ENCODE assay signal across 10 mouse cellular contexts in genomic region chr19:4149283-4149682, GRCm38 (mm10). TPM values are rescaled to one million over a fixed set of nuclear protein-coding genes. Genes with fewer than 3 reads are reported as not detected.
DNase-seq lines count a peak whose midpoint lies in the region; ATAC-seq and TF ChIP-seq lines count a peak whose summit lies in the region.
"Had no signal": no experiment of that assay in that cellular context is flagged by ENCODE, and none has a peak within 500 bp of the region (broad histone marks: within the 10 kb centered on the region; RNA-seq: fewer than 3 reads in every experiment).

No protein-coding gene starts in this region.

- WGBS in embryonic facial prominence, embryonic 12.5 days, result 90% methylated on average over 11 of the region's 11 CpGs
- 91% methylated on average over 11 of the region's 11 CpGs for WGBS in hindbrain, embryonic 16.5 days
- WGBS in midbrain, embryonic 16.5 days, result 89% methylated on average over 11 of the region's 11 CpGs

- peak overlapping the region; percentile 89; the same call in 1 of the 2 replicates for H3K27ac ChIP-seq in left cerebral cortex, adult 2 months
- H3K27ac ChIP-seq in embryonic facial prominence, embryonic 12.5 days, result no peak overlapping the region
- no peak overlapping the region for H3K27ac ChIP-seq in hindbrain, embryonic 16.5 days (ENCODE audit: low read depth, low read length)
- H3K27ac ChIP-seq in midbrain, embryonic 16.5 days (ENCODE audit: low read length), result no peak overlapping the region

- peaks cover 17% of the 10 kb centered on the region for H3K4me1 ChIP-seq in embryonic facial prominence, embryonic 12.5 days
- peaks cover 20% of the 10 kb centered on the region for H3K4me1 ChIP-seq in hindbrain, embryonic 16.5 days (ENCODE audit: control insufficient read depth, insufficient read depth, low read depth, low read length)
- peaks cover 15% of the 10 kb centered on the region for H3K4me1 ChIP-seq in midbrain, embryonic 16.5 days (ENCODE audit: control insufficient read depth, insufficient read depth, low read length)

- peak overlapping the region; percentile 75 for H3K4me2 ChIP-seq in embryonic facial prominence, embryonic 12.5 days (replicated peaks)
- peak overlapping the region; percentile 76 for H3K4me2 ChIP-seq in hindbrain, embryonic 16.5 days (ENCODE audit: low read length)
- peak overlapping the region; percentile 96 for H3K4me2 ChIP-seq in midbrain, embryonic 16.5 days (ENCODE audit: low read length)

- no peak for TF ChIP-seq CTCF in left cerebral cortex, adult 2 months (IDR thresholded peaks at IDR 0.05)

- intact Hi-C loops in left cerebral cortex, adult 2 months (cut with DNase I), result no loop called here

- H3K27me3 ChIP-seq in embryonic facial prominence, embryonic 12.5 days, result no peaks in the 10 kb centered on the region
- no peaks in the 10 kb centered on the region for H3K27me3 ChIP-seq in hindbrain, embryonic 16.5 days (replicated peaks; ENCODE audit: control insufficient read depth, insufficient read depth, low read length)
- H3K27me3 ChIP-seq in midbrain, embryonic 16.5 days (ENCODE audit: control insufficient read depth, insufficient read depth, low read depth, low read length), result no peaks in the 10 kb centered on the region

- H3K9ac ChIP-seq in embryonic facial prominence, embryonic 12.5 days, result peak overlapping the region; percentile 82
- H3K9ac ChIP-seq in hindbrain, embryonic 16.5 days (ENCODE audit: low read depth, low read length), result peak overlapping the region; percentile 94
- H3K9ac ChIP-seq in midbrain, embryonic 16.5 days (ENCODE audit: low read depth, low read length), result peak overlapping the region; percentile 96

- peak overlapping the region; percentile 60 for H3K4me3 ChIP-seq in left cerebral cortex, adult 2 months
- H3K4me3 ChIP-seq in embryonic facial prominence, embryonic 12.5 days, result peak overlapping the region; percentile 86
- H3K4me3 ChIP-seq in hindbrain, embryonic 16.5 days (ENCODE audit: low read length), result peak overlapping the region; percentile 90
- H3K4me3 ChIP-seq in midbrain, embryonic 16.5 days (ENCODE audit: low read depth, low read length), result peak overlapping the region; percentile 92

- no peak for ATAC-seq in embryonic facial prominence, embryonic 12.5 days (ENCODE audit: insufficient number of reproducible peaks, insufficient read depth, low FRiP score, low TSS enrichment)
- ATAC-seq in hindbrain, embryonic 16.5 days, result no peak
- no peak for ATAC-seq in midbrain, embryonic 16.5 days

- H3K36me3 ChIP-seq in embryonic facial prominence, embryonic 12.5 days, result peaks cover 33% of the 10 kb centered on the region
- peaks cover 9% of the 10 kb centered on the region for H3K36me3 ChIP-seq in hindbrain, embryonic 16.5 days (ENCODE audit: control insufficient read depth, insufficient read depth, low read length)
- peaks cover 2% of the 10 kb centered on the region; the same call in 1 of the 2 replicates for H3K36me3 ChIP-seq in midbrain, embryonic 16.5 days (ENCODE audit: control insufficient read depth, insufficient read depth, low read length)

- H3K9me3 ChIP-seq in embryonic facial prominence, embryonic 12.5 days, result 0 out of 2 replicates have a peak, but pooled peaks cover 4% of the 10 kb centered on the region
- H3K9me3 ChIP-seq in hindbrain, embryonic 16.5 days (ENCODE audit: control insufficient read depth, low read length), result no peaks in the 10 kb centered on the region
- no peaks in the 10 kb centered on the region for H3K9me3 ChIP-seq in midbrain, embryonic 16.5 days (replicated peaks; ENCODE audit: control insufficient read depth, low read length, poor library complexity, severe bottlenecking)

- DNase-seq in left cerebral cortex, adult 2 months (ENCODE audit: extremely low spot score in 1 of 2, low spot score in 2 of 2), result no peak
- no peak for DNase-seq in left cerebral cortex, adult 8-10 months (ENCODE audit: low spot score in 2 of 2)
- DNase-seq in embryo, embryonic 11 days, result no peak
- no peak for DNase-seq in testis, postnatal 10 days (ENCODE audit: low spot score)
- no peak for DNase-seq in gastrocnemius, postnatal 10 days
- DNase-seq: kidney, postnatal 10 days had no signal

RNA-seq across cellular contexts. Expression of gene Coro1b, which starts 0.9 kb away (rescaled TPM):
- total RNA-seq in left cerebral cortex, adult 2 months (2021), result 10 to 100 TPM; 72.6 to 82.2 TPM
- 10 to 100 TPM; 86.9 to 98.0 (median 92.5) TPM for total RNA-seq in left cerebral cortex, adult 8-10 months (2022)
- 128 and 135 TPM in 2 replicates for polyA plus RNA-seq in embryonic facial prominence, embryonic 12.5 days (2016; fragmentation: Nextera tagmentation; extraction: Ambion mirVana)
- 116 and 122 TPM in 2 replicates for polyA plus RNA-seq in hindbrain, embryonic 16.5 days (2015; fragmentation: Nextera tagmentation; extraction: Ambion mirVana)
- 102 and 119 TPM in 2 replicates for polyA plus RNA-seq in midbrain, embryonic 16.5 days (2015; fragmentation: Nextera tagmentation; extraction: Ambion mirVana)
- 10 to 100 TPM; 41.1 to 48.6 TPM for total RNA-seq in gastrocnemius, postnatal 10 days (2021)

RNA-seq across cellular contexts. Expression of gene Ptprcap, which starts 4.1 kb away (rescaled TPM):
- 1 to 10 TPM; 1.2 to 1.7 TPM for total RNA-seq in left cerebral cortex, adult 2 months (2021)
- total RNA-seq in left cerebral cortex, adult 8-10 months (2022), result 1 to 10 TPM; 1.6 to 2.2 (median 1.8) TPM
- 0.89 and 2.1 TPM in 2 replicates for polyA plus RNA-seq in embryonic facial prominence, embryonic 12.5 days (2016; fragmentation: Nextera tagmentation; extraction: Ambion mirVana)
- 0.41 and 0.63 TPM in 2 replicates for polyA plus RNA-seq in hindbrain, embryonic 16.5 days (2015; fragmentation: Nextera tagmentation; extraction: Ambion mirVana)
- polyA plus RNA-seq in midbrain, embryonic 16.5 days (2015; fragmentation: Nextera tagmentation; extraction: Ambion mirVana), result 0.28 TPM in 1 of 2 replicates, not detected in the other
- 1 to 10 TPM in 1 of 2 experiments, under 1 TPM in 1; 0.49 to 2.0 TPM for total RNA-seq in gastrocnemius, postnatal 10 days (2021)

RNA-seq across cellular contexts. Expression of gene Cabp4, which starts 5.5 kb away (rescaled TPM):
- total RNA-seq in left cerebral cortex, adult 2 months (2021), result under 1 TPM in 1 of 2 experiments, not detected in 1; 0.26 TPM
- total RNA-seq in left cerebral cortex, adult 8-10 months (2022), result under 1 TPM in 3 of 4 experiments, not detected in 1; 0.17 to 0.37 (median 0.34) TPM
- polyA plus RNA-seq in embryonic facial prominence, embryonic 12.5 days (2016; fragmentation: Nextera tagmentation; extraction: Ambion mirVana), result not detected in 2 replicates
- polyA plus RNA-seq in hindbrain, embryonic 16.5 days (2015; fragmentation: Nextera tagmentation; extraction: Ambion mirVana), result 0.24 and 0.29 TPM in 2 replicates
- 0.24 and 0.48 TPM in 2 replicates for polyA plus RNA-seq in midbrain, embryonic 16.5 days (2015; fragmentation: Nextera tagmentation; extraction: Ambion mirVana)
- total RNA-seq in gastrocnemius, postnatal 10 days (2021), result not detected

RNA-seq across cellular contexts. Expression of gene Gpr152, which starts 9.7 kb away (rescaled TPM):
- not detected for total RNA-seq in left cerebral cortex, adult 2 months (2021)
- under 1 TPM in 1 of 4 experiments, not detected in 3; 0.08 TPM for total RNA-seq in left cerebral cortex, adult 8-10 months (2022)
- polyA plus RNA-seq in embryonic facial prominence, embryonic 12.5 days (2016; fragmentation: Nextera tagmentation; extraction: Ambion mirVana), result not detected in 2 replicates
- not detected in 2 replicates for polyA plus RNA-seq in hindbrain, embryonic 16.5 days (2015; fragmentation: Nextera tagmentation; extraction: Ambion mirVana)
- 0.09 TPM in 1 of 2 replicates, not detected in the other for polyA plus RNA-seq in midbrain, embryonic 16.5 days (2015; fragmentation: Nextera tagmentation; extraction: Ambion mirVana)
- not detected for total RNA-seq in gastrocnemius, postnatal 10 days (2021)
- polyA plus RNA-seq: activated CD4-positive, CD25-positive, alpha-beta regulatory T cell, adult 4 months had no signal

RNA-seq across cellular contexts. Expression of gene Rps6kb2, which starts 13.9 kb away (rescaled TPM):
- total RNA-seq in left cerebral cortex, adult 2 months (2021), result 10 to 100 TPM; 34.0 to 46.8 TPM
- 10 to 100 TPM; 28.6 to 39.6 (median 34.1) TPM for total RNA-seq in left cerebral cortex, adult 8-10 months (2022)
- 59.7 and 71.7 TPM in 2 replicates for polyA plus RNA-seq in embryonic facial prominence, embryonic 12.5 days (2016; fragmentation: Nextera tagmentation; extraction: Ambion mirVana)
- 54.1 and 57.0 TPM in 2 replicates for polyA plus RNA-seq in hindbrain, embryonic 16.5 days (2015; fragmentation: Nextera tagmentation; extraction: Ambion mirVana)
- 52.7 and 58.0 TPM in 2 replicates for polyA plus RNA-seq in midbrain, embryonic 16.5 days (2015; fragmentation: Nextera tagmentation; extraction: Ambion mirVana)
- 10 to 100 TPM; 25.3 to 30.9 TPM for total RNA-seq in gastrocnemius, postnatal 10 days (2021)
